Mouse (Mus musculus) hindbrain, embryonic 15.5 days (tissue): ENCODE measurements at regions not wholly inside any gene's neighbourhood (a gene's known extent, or its start where the extent isn't known, plus 50 kb on each side); places are given as distances from the start of the nearest gene placed in this dataset.

Experiments
- ATAC-seq: fragments of 200-750 bp; cut with Nextera tagmentation; 2 replicates; pipeline ENCODE4 v1.8.0; 2017; ENCODE audit warnings: low read depth, moderate number of reproducible peaks, moderate TSS enrichment; ENCODE audit not compliant: low FRiP score
- H3K27ac ChIP-seq: fragments of 300-500 bp; sonication (generic); replicated peaks from 2 replicates; pipeline ENCODE4 v1.5.1; 2015; ENCODE audit warnings: mild to moderate bottlenecking, inconsistent platforms
- H3K27me3 ChIP-seq: fragments of 300-500 bp; sonication (generic); 2 replicates; pipeline ENCODE4 v1.6.1; 2015; ENCODE audit warnings: control low read depth, inconsistent platforms
- H3K36me3 ChIP-seq: fragments of 300-500 bp; sonication (generic); 2 replicates; pipeline ENCODE4 v1.6.1; 2015; ENCODE audit warnings: control low read depth, inconsistent platforms
- H3K4me1 ChIP-seq: fragments of 300-500 bp; sonication (generic); replicated peaks from 2 replicates; pipeline ENCODE4 v1.6.1; 2015; ENCODE audit warnings: control low read depth, inconsistent platforms
- H3K4me2 ChIP-seq: fragments of 300-500 bp; sonication (generic); 2 replicates; pipeline ENCODE4 v1.6.1; 2015; ENCODE audit warnings: moderate library complexity, mild to moderate bottlenecking, inconsistent platforms
- H3K4me3 ChIP-seq: fragments of 300-500 bp; sonication (generic); 2 replicates; pipeline ENCODE4 v1.5.1; 2015; ENCODE audit warnings: mild to moderate bottlenecking, inconsistent platforms
- H3K9ac ChIP-seq: fragments of 300-500 bp; sonication (generic); 2 replicates; pipeline ENCODE4 v1.6.1; 2015; ENCODE audit warnings: inconsistent platforms
- H3K9me3 ChIP-seq: fragments of 300-500 bp; sonication (generic); 2 replicates; pipeline ENCODE4 v1.6.1; 2016; ENCODE audit warnings: control low read depth, inconsistent platforms
- WGBS: fragments of 180-500 bp; shearing (Covaris S2); methylation state at CpG from one replicate; pipeline ENCODE4 v1.1.7; 2015; 5-methylcytosine and 5-hydroxymethylcytosine counted together

DNA sequence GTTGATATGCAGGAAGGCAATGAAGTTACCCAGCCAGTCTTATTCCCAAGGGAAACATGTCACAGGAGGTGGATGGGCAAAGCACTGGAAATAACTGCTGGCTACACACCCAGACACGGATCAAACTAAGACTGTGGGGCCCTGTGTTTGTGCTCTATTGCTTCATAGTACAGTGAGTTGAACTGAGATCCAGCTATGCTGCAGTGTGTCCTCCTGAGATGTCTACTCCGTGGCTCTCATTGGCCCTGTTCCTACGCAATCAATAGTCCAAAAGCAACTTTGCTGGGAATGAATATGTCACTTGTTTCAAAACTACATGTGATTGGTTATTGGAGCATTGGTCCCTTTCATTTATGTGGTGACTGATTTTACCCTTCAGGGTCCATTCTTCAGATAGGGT lies 213.8 kb upstream of the Bmp2 start:
- Histone ChIP-seq H3K27ac (no peak overlapping the region), H3K9ac (no peak overlapping the region), H3K27me3 (no peaks in the 10 kb centered on the region), H3K9me3 (no peaks in the 10 kb centered on the region), H3K36me3 (no peaks in the 10 kb centered on the region), H3K4me2 (no peak overlapping the region), H3K4me1 (no peaks in the 10 kb centered on the region), H3K4me3 (no peak overlapping the region)
- 84% methylated on average over 3 of the region's 3 CpGs for WGBS
- no peak for ATAC-seq

DNA sequence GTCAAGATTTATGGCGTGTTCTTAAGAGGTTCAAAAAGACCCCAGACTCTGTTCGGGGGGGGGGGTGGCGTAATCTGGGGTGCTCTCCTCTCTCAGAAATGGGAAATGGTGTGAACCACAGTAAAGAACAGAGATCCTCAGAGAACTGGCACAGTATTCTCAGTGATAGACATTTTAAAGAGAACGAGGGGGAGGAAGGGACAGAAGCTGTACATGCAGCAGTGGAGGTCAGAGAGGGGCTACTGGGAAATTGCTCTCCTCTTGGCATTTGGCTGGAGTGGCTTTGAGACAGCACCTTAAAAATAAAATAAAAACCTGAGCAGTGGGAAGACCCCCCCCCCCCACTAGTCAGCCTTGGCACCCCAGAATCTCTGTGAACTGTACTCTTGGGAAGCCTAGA lies 210.6 kb upstream of the Bmp2 start:
- Histone ChIP-seq H3K27me3 (0 out of 2 replicates have a peak, but pooled peaks cover 3% of the 10 kb centered on the region), H3K4me3 (no peak overlapping the region), H3K4me2 (no peak overlapping the region), H3K4me1 (no peaks in the 10 kb centered on the region), H3K36me3 (no peaks in the 10 kb centered on the region), H3K27ac (no peak overlapping the region), H3K9me3 (no peaks in the 10 kb centered on the region), H3K9ac (no peak overlapping the region)
- 87% methylated on average over 4 of the region's 4 CpGs for WGBS
- ATAC-seq: no peak

DNA sequence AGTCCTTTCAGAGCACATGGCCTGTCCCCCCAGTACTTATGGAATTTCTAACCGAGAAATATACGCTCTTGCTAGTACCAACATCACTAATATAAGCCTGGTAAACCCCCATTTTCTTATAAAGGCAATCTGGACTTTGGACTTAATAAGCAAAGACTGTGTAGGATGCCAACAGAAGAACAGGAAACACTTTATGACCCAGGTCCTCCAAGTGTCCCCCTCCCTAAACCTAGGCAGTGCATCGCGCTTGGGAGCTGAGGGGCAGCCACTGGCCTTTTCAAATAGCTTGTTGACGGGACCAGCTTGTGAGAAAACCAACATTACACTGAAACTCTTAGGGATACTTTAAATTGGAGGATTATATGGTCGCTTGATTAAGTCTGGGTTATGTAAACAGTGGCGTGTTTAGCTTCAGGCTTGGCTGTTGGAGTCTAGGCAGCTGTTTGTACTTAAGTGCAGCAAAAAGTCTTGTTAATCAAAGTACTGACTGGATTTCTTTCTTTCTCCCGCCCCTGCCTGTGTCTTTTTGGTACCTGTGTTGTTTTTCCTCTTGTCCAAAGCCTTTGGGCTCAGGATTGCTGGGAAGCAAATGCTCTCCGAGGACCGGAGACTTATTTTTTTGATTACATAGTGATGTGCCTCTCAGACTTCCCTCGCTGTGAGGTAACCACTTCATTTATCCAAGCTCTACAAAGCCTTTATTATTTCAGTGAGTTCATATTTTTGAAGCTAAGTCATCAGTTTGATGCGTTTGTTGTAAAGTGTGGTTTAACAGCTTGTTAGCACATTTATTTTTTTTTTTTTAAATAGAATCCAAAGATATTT lies 205.8 kb upstream of the Bmp2 start:
- 0 out of 2 replicates have a peak, but pooled peaks cover 16% of the 10 kb centered on the region for H3K27me3 ChIP-seq
- H3K36me3 ChIP-seq: no peaks in the 10 kb centered on the region
- no peak overlapping the region for H3K9ac ChIP-seq
- H3K27ac ChIP-seq: no peak overlapping the region
- H3K9me3 ChIP-seq: no peaks in the 10 kb centered on the region
- WGBS: 58% methylated on average over 12 of the region's 12 CpGs
- no peak overlapping the region for H3K4me2 ChIP-seq
- no peak overlapping the region for H3K4me3 ChIP-seq
- H3K4me1 ChIP-seq: peaks cover 7% of the 10 kb centered on the region; the same call in 1 of the 2 replicates
- ATAC-seq: no peak

DNA sequence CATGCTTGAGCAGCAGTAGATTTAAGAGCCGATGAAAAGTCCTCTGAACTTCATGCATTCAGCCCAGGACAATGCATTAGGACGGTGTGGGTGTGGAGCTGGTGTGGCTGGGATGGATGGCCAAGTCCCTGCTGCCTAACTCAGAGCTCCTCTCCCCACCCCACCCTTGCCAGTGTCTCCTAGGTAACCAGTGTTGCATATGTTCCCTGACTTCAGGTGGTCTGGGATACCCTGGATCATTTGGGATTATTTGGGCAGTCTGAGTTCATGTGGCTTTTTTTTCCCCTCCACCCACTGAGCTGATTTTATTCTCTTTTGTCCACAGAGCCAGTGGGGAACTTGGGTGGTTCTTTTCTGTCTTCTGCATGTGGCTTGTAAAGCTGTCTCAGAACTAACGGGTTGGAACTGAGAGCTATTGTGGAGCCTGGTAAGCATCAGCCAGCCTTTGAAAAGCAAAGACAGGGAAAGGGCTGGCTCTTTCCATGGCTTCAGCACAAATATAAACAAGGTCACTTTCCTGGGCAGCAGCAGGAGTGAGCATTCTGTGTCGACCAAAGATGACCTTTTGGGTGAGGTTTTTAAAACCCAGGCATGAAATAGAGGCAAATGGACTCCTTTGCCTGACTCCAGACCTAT lies 205.1 kb upstream of the Bmp2 start:
- Histone ChIP-seq H3K4me1 (peaks cover 7% of the 10 kb centered on the region; the same call in 1 of the 2 replicates), H3K9ac (no peak overlapping the region), H3K27ac (no peak overlapping the region), H3K4me3 (no peak overlapping the region), H3K27me3 (0 out of 2 replicates have a peak, but pooled peaks cover 16% of the 10 kb centered on the region), H3K9me3 (no peaks in the 10 kb centered on the region), H3K36me3 (no peaks in the 10 kb centered on the region), H3K4me2 (no peak overlapping the region)
- 6% methylated on average over 4 of the region's 4 CpGs for WGBS
- ATAC-seq: peak; percentile 45; the same call in 1 of the 2 replicates

DNA sequence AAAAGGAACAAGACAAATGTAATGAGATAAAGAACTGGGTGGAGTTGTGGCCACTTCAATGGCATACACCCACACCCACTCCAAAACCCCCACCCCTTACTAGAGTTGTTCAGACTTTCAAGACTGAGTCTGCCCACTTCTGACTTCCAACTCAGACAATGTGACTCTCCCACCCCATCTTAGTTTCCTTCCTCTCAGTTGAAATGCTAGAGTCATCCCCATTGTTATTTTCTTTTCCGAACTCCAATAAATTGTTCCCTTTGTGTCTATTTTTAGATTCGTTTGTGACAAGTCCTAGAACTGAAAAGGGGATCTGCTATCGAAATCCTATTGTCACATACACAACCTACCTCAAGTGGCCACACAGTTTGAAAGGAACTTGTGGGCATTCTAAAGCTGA lies 200.7 kb upstream of the Bmp2 start:
- no peak overlapping the region for H3K9ac ChIP-seq
- H3K4me1 ChIP-seq: peaks cover 7% of the 10 kb centered on the region; the same call in 1 of the 2 replicates
- 0 out of 2 replicates have a peak, but pooled peaks cover 13% of the 10 kb centered on the region for H3K27me3 ChIP-seq
- H3K4me2 ChIP-seq: no peak overlapping the region
- no peaks in the 10 kb centered on the region for H3K36me3 ChIP-seq
- H3K4me3 ChIP-seq: no peak overlapping the region
- 63% methylated on average over 3 of the region's 3 CpGs for WGBS
- H3K27ac ChIP-seq: no peak overlapping the region
- no peak for ATAC-seq
- no peaks in the 10 kb centered on the region for H3K9me3 ChIP-seq

DNA sequence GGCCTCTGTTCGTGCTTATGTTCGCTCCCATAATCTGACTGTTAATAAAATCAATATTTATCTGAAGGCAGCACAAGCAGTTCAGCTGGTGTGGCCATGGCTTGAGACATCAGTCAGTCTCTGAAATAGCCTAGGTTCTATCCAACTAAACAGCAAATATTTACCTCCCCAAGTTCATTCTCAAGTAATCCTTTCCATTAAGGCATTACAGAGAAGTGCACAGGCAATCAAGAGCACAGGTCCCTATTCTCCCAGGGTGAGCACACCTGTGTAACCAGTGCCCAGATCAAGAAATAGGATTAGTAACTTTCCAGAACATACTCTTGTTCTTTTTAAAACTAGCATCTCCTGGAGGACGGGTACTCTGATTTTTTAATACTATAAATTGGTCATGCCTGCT lies 199.2 kb upstream of the Bmp2 start:
- Histone ChIP-seq H3K4me1 (no peaks in the 10 kb centered on the region), H3K36me3 (no peaks in the 10 kb centered on the region), H3K9ac (no peak overlapping the region), H3K9me3 (no peaks in the 10 kb centered on the region), H3K27me3 (0 out of 2 replicates have a peak, but pooled peaks cover 13% of the 10 kb centered on the region), H3K27ac (no peak overlapping the region), H3K4me3 (no peak overlapping the region), H3K4me2 (no peak overlapping the region)
- WGBS: 93% methylated on average over 3 of the region's 3 CpGs
- no peak for ATAC-seq

DNA sequence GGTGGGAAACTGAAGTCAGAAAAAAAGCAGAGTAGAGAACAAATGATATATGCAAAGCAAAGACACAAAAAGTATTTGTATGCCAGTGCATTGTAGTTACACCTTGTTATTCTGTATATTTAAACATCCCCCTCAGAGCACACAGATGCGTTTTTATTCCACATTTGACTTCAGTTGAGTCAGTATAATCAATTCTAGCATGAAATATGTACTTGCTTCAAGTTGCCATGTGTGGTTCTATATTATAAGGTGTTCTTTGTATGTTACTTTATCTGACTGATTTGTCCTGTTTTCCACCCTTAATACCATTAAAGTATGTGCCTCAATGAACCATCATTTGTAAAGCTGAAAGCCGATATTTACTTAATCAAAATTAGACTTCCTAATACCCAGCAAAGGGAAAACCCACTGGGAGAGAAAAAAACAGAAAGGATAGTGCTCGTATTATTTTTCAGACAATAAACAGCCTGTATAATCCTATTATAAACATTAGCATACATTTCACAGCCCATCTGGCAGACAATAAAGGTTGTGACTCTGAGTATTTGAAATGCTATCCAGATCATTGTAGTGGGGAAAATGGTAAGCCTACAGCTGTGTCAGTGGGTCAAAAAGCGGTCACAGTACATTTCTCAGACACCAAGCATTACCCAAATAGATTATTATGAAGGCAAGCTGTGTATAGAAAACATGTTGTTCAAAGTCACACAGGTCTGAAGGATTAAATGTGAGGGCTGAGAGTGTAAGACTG lies 189.1 kb upstream of the Bmp2 start:
- no peaks in the 10 kb centered on the region for H3K4me1 ChIP-seq
- H3K27me3 ChIP-seq: peaks cover 5% of the 10 kb centered on the region; the same call in 1 of the 2 replicates
- H3K4me2 ChIP-seq: no peak overlapping the region
- ATAC-seq: no peak
- H3K36me3 ChIP-seq: no peaks in the 10 kb centered on the region
- H3K9me3 ChIP-seq: no peaks in the 10 kb centered on the region
- no peak overlapping the region for H3K27ac ChIP-seq
- WGBS: 25% methylated on average over 4 of the region's 4 CpGs
- H3K9ac ChIP-seq: no peak overlapping the region
- no peak overlapping the region for H3K4me3 ChIP-seq

DNA sequence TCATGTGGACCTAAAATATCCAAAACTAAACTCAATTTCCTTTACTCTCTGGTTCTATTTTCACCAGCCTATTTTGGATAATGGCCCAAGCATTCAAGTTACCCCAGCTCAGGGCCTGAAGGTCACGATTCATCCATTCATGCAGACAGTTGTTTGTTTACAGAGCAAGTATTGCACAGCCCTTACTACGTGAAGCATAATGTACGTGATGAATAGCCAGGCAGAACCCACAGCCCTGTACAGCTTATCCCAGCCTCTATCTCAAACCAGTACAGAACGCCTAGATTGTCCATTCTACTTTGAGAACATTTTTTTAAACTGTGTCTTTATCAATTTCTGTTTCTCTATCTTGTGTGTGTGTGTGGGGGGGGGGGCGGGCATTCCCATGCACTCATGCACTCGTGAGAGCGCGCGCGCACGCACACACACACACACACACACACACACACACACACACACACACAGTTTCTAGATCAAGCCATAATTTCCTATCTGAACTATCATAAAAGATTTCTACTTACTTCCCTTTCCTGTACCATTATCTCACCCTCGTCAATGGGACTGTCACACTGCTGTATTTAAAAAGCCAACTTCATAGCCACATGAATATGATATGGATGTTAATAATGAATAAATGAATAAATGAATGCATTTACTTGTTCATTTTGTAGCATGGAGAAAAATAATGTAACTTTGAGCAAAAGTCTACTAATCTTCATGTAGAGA lies 180.3 kb upstream of the Bmp2 start:
- no peak for ATAC-seq
- WGBS: 88% methylated on average over 12 of the region's 12 CpGs
- Histone ChIP-seq H3K36me3 (no peaks in the 10 kb centered on the region), H3K4me3 (no peak overlapping the region), H3K27me3 (0 out of 2 replicates have a peak, but pooled peaks cover under 1% of the 10 kb centered on the region), H3K9me3 (no peaks in the 10 kb centered on the region), H3K27ac (no peak overlapping the region), H3K4me2 (no peak overlapping the region), H3K9ac (no peak overlapping the region), H3K4me1 (no peaks in the 10 kb centered on the region)

DNA sequence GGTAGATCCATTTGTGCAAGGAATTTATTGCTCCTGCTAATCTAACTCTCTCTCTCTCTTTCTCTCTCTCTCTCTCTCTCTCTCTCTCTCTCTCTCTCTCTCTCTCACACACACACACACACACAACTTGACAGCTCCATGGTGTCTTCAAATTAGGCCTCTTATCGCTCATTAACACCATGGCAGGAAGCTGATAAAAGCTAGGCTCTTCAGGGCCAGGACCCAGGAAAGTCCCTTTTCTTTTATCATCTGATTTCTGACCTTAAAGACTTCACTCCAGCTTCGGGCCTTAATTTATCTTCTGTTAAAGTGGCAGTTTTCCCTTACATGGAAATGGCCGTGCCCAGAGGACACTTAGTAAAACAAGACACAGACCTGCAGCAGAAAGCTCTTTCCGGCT lies 178.4 kb upstream of the Bmp2 start:
- no peak overlapping the region for H3K4me3 ChIP-seq
- H3K36me3 ChIP-seq: no peaks in the 10 kb centered on the region
- no peak overlapping the region for H3K9ac ChIP-seq
- 62% methylated on average over 4 of the region's 4 CpGs for WGBS
- no peaks in the 10 kb centered on the region for H3K9me3 ChIP-seq
- no peak overlapping the region for H3K27ac ChIP-seq
- H3K4me1 ChIP-seq: no peaks in the 10 kb centered on the region
- no peaks in the 10 kb centered on the region for H3K27me3 ChIP-seq
- H3K4me2 ChIP-seq: no peak overlapping the region
- no peak for ATAC-seq

DNA sequence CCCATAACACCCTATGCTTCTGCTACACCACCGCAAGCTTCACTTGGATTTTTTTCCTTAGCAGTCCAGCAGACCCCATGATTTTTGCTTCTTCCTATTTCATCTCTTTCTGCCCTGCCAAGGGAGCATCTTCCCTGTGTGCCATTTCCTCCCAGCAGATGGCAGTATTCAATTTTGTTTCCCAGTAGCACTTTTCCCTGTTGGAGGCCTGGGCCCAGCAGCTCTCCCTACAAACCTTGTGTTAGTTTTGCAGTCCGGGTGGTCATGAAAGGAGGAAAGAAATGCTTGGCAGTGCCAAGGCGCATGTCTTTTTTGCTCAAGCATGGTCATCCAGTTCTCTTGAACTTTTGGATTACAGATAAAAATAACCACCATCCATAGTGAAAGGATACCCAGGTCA lies 170.9 kb upstream of the Bmp2 start:
- no peaks in the 10 kb centered on the region for H3K4me1 ChIP-seq
- H3K36me3 ChIP-seq: no peaks in the 10 kb centered on the region
- 74% methylated on average over 3 of the region's 3 CpGs for WGBS
- H3K9me3 ChIP-seq: no peaks in the 10 kb centered on the region
- no peak for ATAC-seq
- H3K27ac ChIP-seq: no peak overlapping the region
- H3K9ac ChIP-seq: no peak overlapping the region
- no peak overlapping the region for H3K4me2 ChIP-seq
- H3K4me3 ChIP-seq: no peak overlapping the region
- H3K27me3 ChIP-seq: no peaks in the 10 kb centered on the region

DNA sequence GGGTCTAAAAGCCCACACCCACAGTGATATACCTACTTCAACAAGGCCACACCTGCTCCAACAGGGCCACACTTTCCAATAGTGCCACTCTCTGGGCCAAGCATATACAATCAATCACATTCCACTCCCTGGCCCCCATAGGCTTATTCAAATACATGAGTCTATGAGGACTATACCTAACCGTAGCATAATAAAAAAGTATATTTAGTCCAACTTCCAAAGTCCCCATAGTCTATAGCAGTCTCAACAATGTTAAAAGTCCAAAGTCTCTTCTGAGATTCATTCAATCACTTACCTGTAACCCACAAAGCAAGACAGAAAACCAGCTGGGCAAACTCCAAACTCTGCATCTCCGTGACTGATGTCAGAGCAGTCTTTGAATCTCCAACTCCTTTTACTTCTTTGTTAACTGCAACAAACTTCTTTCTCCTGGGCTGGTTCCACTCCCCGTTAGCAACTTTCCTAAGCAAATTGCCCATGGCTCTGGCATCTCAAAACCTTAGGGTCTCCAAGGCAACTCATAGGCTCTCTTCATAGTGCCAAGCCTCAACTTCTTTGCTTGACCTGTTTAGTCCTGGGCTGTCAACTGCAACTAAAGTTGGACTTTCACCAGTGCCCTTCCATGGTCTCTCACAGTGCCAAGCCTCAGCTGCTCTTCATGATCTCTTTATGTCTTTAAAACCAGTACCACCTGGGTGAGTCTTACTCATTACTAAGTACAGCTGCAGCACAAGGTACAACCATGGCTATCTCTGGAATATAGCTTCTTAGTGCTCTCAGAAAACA lies 168.6 kb upstream of the Bmp2 start:
- Histone ChIP-seq H3K4me1 (no peaks in the 10 kb centered on the region), H3K9me3 (no peaks in the 10 kb centered on the region), H3K27me3 (no peaks in the 10 kb centered on the region), H3K36me3 (no peaks in the 10 kb centered on the region), H3K27ac (no peak overlapping the region), H3K4me3 (no peak overlapping the region), H3K9ac (no peak overlapping the region), H3K4me2 (no peak overlapping the region)
- 89% methylated on average over 3 of the region's 3 CpGs for WGBS
- no peak for ATAC-seq
